Mouse (Mus musculus) E14TG2a.4 (cell line): ENCODE results near the gene Mstn.

Experiments used
- CTCF ChIP-seq: conservative IDR thresholded peaks from 2 replicates; pipeline ENCODE4 v1.5.1; 2014; ENCODE audit warnings: low read length
- NANOG ChIP-seq: IDR thresholded peaks from 2 replicates; pipeline ENCODE4 v1.6.1; 2014; ENCODE audit warnings: borderline replicate concordance, low read length, mixed read lengths
- POU5F1 ChIP-seq: IDR thresholded peaks from 2 replicates; pipeline ENCODE4 v1.6.1; 2014; ENCODE audit warnings: low read length, borderline replicate concordance

GRCm38 (mm10) chr1:53020079-53020478 is 41.4 kb upstream of the Mstn start, which contains the start of gene 1700019D03Rik:
- TF ChIP-seq CTCF (no peak), NANOG (no peak), POU5F1 (no peak)
